ENCODE assay signal across 21 mouse cellular contexts in the genomic region with DNA sequence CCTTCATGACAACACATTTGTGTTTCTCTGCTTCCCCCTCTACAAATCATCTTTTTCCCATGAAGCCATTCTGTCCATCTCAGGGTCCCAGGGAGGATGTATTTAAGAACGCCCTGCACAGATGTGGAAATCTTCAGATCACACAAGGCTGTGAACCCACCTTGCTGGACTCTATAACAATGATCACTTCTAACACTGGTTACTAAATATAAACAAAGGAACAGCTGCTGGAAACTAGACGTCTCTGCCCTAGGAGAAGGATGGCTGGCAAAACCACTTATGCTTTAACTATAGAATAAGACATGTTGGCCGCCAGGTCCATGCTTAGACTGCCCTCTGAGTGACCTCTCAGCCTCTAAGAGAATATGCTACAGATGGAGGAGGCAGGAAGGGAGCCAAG.
"Had no signal": no experiment of that assay in that cellular context is flagged by ENCODE, and none has a peak within 500 bp of the region (broad histone marks: within the 10 kb centered on the region; RNA-seq: fewer than 3 reads in every experiment).

No protein-coding gene starts in this region.

- H3K27me3 ChIP-seq: heart, embryonic 12.5 days; hindbrain, embryonic 12.5 days; hindbrain, embryonic 15.5 days; limb, embryonic 13.5 days; limb, embryonic 15.5 days; liver, embryonic 13.5 days; liver, embryonic 15.5 days had no signal

- H3K9me3 ChIP-seq: heart, embryonic 12.5 days; hindbrain, embryonic 12.5 days; hindbrain, embryonic 15.5 days; limb, embryonic 13.5 days; limb, embryonic 15.5 days; liver, embryonic 13.5 days; liver, embryonic 15.5 days had no signal

- H3K4me3 ChIP-seq: heart, embryonic 12.5 days; hindbrain, embryonic 12.5 days; hindbrain, embryonic 15.5 days; layer of hippocampus, adult 2 months; left cerebral cortex, adult 2 months; limb, embryonic 13.5 days; limb, embryonic 15.5 days; liver, embryonic 13.5 days; liver, embryonic 15.5 days had no signal

- ATAC-seq: intestine, embryonic 16.5 days had no signal

- H3K27ac ChIP-seq: hindbrain, embryonic 12.5 days; hindbrain, embryonic 15.5 days; hindbrain, postnatal 0 days; layer of hippocampus, adult 2 months; left cerebral cortex, adult 2 months; limb, embryonic 13.5 days; limb, embryonic 15.5 days; liver, embryonic 13.5 days; liver, embryonic 15.5 days had no signal

- H3K36me3 ChIP-seq: heart, embryonic 12.5 days; hindbrain, embryonic 12.5 days; hindbrain, embryonic 15.5 days; limb, embryonic 15.5 days; liver, embryonic 13.5 days; liver, embryonic 15.5 days had no signal

- H3K9ac ChIP-seq: heart, embryonic 12.5 days; hindbrain, embryonic 12.5 days; hindbrain, embryonic 15.5 days; limb, embryonic 13.5 days; limb, embryonic 15.5 days; liver, embryonic 13.5 days; liver, embryonic 15.5 days had no signal

- H3K4me2 ChIP-seq: heart, embryonic 12.5 days; hindbrain, embryonic 12.5 days; hindbrain, embryonic 15.5 days; limb, embryonic 13.5 days; limb, embryonic 15.5 days; liver, embryonic 13.5 days; liver, embryonic 15.5 days had no signal

- DNase-seq: gastrocnemius, postnatal 14 days; gastrocnemius, postnatal 36 days; heart, adult 18-20 months; heart, postnatal 10 days; kidney, adult 11 months; kidney, adult 2 months; kidney, adult 9 months; kidney, postnatal 10 days; kidney, postnatal 25 days; kidney, postnatal 4 days; liver, embryonic 13.5 days had no signal

- H3K4me1 ChIP-seq: limb, embryonic 15.5 days; liver, embryonic 13.5 days; liver, embryonic 15.5 days had no signal
